Mouse (Mus musculus): ENCODE results near the gene Cacna2d3. TPM values are rescaled to one million over a fixed set of nuclear protein-coding genes. Genes with fewer than 3 reads are reported as not detected.

Gene Cacna2d3
- polyA plus RNA-seq, 1 experiment from 2014 or later: not detected

GRCm38 (mm10) chr14:29727596-29727995 is 5.9 kb upstream of the Cacna2d3 start:
- Histone ChIP-seq H3K27ac (ENCODE audit: low read depth) (no peak overlapping the region), H3K4me3 (ENCODE audit: low read depth, low read length) (no peak overlapping the region), H3K36me3 (replicated peaks; ENCODE audit: insufficient read depth, low read length) (no peaks in the 10 kb centered on the region), H3K9ac (replicated peaks) (no peak overlapping the region), H3K9me3 (ENCODE audit: low read length) (no peaks in the 10 kb centered on the region), H3K4me2 (ENCODE audit: low read depth, low read length) (no peak overlapping the region), H3K27me3 (ENCODE audit: insufficient read depth, low read length) (peaks cover 29% of the 10 kb centered on the region), H3K4me1 (ENCODE audit: insufficient read depth) (no peaks in the 10 kb centered on the region)
- ATAC-seq (no peak), DNase-seq (no peak)
- 75% methylated on average over 9 of the region's 9 CpGs for WGBS (ENCODE audit: insufficient replicate concordance)
- no peak for TF ChIP-seq CTCF (IDR thresholded peaks at IDR 0.05; ENCODE audit: low read depth)
- no peak for TF ChIP-seq EP300 (IDR thresholded peaks at IDR 0.05; ENCODE audit: low read depth)

GRCm38 (mm10) chr14:29723267-29723666 is 1.6 kb upstream of the Cacna2d3 start:
- no peak for DNase-seq
- Histone ChIP-seq H3K4me2 (ENCODE audit: low read depth, low read length) (no peak overlapping the region), H3K27ac (ENCODE audit: low read depth) (no peak overlapping the region), H3K4me1 (ENCODE audit: insufficient read depth) (peaks cover 4% of the 10 kb centered on the region), H3K36me3 (replicated peaks; ENCODE audit: insufficient read depth, low read length) (no peaks in the 10 kb centered on the region), H3K9me3 (ENCODE audit: low read length) (no peaks in the 10 kb centered on the region), H3K9ac (replicated peaks) (no peak overlapping the region), H3K27me3 (ENCODE audit: insufficient read depth, low read length) (peaks cover 68% of the 10 kb centered on the region), H3K4me3 (ENCODE audit: low read depth, low read length) (no peak overlapping the region)
- no peak for ATAC-seq
- 9% methylated on average over 10 of the region's 10 CpGs for WGBS (ENCODE audit: insufficient replicate concordance)
- TF ChIP-seq EP300 (IDR thresholded peaks at IDR 0.05; ENCODE audit: low read depth) (no peak), CTCF (IDR thresholded peaks at IDR 0.05; ENCODE audit: low read depth) (no peak)

GRCm38 (mm10) chr14:29722386-29723221 is 940 bp upstream of the Cacna2d3 start:
- no peak overlapping the region for H3K9ac ChIP-seq (replicated peaks)
- no peaks in the 10 kb centered on the region for H3K36me3 ChIP-seq (replicated peaks; ENCODE audit: insufficient read depth, low read length)
- WGBS (ENCODE audit: insufficient replicate concordance): 1% methylated on average over 67 of the region's 76 CpGs
- TF ChIP-seq EP300 (IDR thresholded peaks at IDR 0.05; ENCODE audit: low read depth) (no peak), CTCF (IDR thresholded peaks at IDR 0.05; ENCODE audit: low read depth) (no peak)
- H3K4me1 ChIP-seq (ENCODE audit: insufficient read depth): peaks cover 4% of the 10 kb centered on the region
- peak overlapping the region; percentile 40 for H3K4me3 ChIP-seq (ENCODE audit: low read depth, low read length)
- ATAC-seq (no peak), DNase-seq (no peak)
- H3K9me3 ChIP-seq (ENCODE audit: low read length): no peaks in the 10 kb centered on the region
- peaks cover 71% of the 10 kb centered on the region for H3K27me3 ChIP-seq (ENCODE audit: insufficient read depth, low read length)
- no peak overlapping the region for H3K27ac ChIP-seq (ENCODE audit: low read depth)
- peak overlapping the region; percentile 68 for H3K4me2 ChIP-seq (ENCODE audit: low read depth, low read length)

- H3K9me3 ChIP-seq (ENCODE audit: low read length): no peaks in the 10 kb centered on the region
- WGBS (ENCODE audit: insufficient replicate concordance): 2% methylated on average over 11 of the region's 11 CpGs
- H3K4me3 ChIP-seq (ENCODE audit: low read depth, low read length): 0 out of 2 replicates have a peak overlapping the region, but pooled peaks have one; percentile 40
- H3K4me2 ChIP-seq (ENCODE audit: low read depth, low read length): no peak overlapping the region
- TF ChIP-seq EP300 (IDR thresholded peaks at IDR 0.05; ENCODE audit: low read depth) (no peak), CTCF (IDR thresholded peaks at IDR 0.05; ENCODE audit: low read depth) (no peak)
- no peak overlapping the region for H3K9ac ChIP-seq (replicated peaks)
- H3K27me3 ChIP-seq (ENCODE audit: insufficient read depth, low read length): peaks cover 76% of the 10 kb centered on the region
- no peak for ATAC-seq
- no peak for DNase-seq
- no peaks in the 10 kb centered on the region for H3K36me3 ChIP-seq (replicated peaks; ENCODE audit: insufficient read depth, low read length)
- H3K4me1 ChIP-seq (ENCODE audit: insufficient read depth): peaks cover 4% of the 10 kb centered on the region
- no peak overlapping the region for H3K27ac ChIP-seq (ENCODE audit: low read depth)
Measured at GRCm38 (mm10) chr14:29721131-29721487, 555 bp downstream of the Cacna2d3 start.

- ATAC-seq (no peak), DNase-seq (no peak)
- 4% methylated on average over 17 of the region's 17 CpGs for WGBS (ENCODE audit: insufficient replicate concordance)
- H3K36me3 ChIP-seq (replicated peaks; ENCODE audit: insufficient read depth, low read length): no peaks in the 10 kb centered on the region
- no peak overlapping the region for H3K9ac ChIP-seq (replicated peaks)
- H3K9me3 ChIP-seq (ENCODE audit: low read length): no peaks in the 10 kb centered on the region
- H3K27ac ChIP-seq (ENCODE audit: low read depth): no peak overlapping the region
- H3K4me2 ChIP-seq (ENCODE audit: low read depth, low read length): no peak overlapping the region
- H3K4me3 ChIP-seq (ENCODE audit: low read depth, low read length): no peak overlapping the region
- TF ChIP-seq EP300 (IDR thresholded peaks at IDR 0.05; ENCODE audit: low read depth): no peak
- no peak for TF ChIP-seq CTCF (IDR thresholded peaks at IDR 0.05; ENCODE audit: low read depth)
- peaks cover 71% of the 10 kb centered on the region for H3K27me3 ChIP-seq (ENCODE audit: insufficient read depth, low read length)
- H3K4me1 ChIP-seq (ENCODE audit: insufficient read depth): peaks cover 4% of the 10 kb centered on the region
Measured at GRCm38 (mm10) chr14:29720334-29720911, 1.2 kb downstream of the Cacna2d3 start.

- H3K36me3 ChIP-seq (replicated peaks; ENCODE audit: insufficient read depth, low read length): no peaks in the 10 kb centered on the region
- TF ChIP-seq CTCF (IDR thresholded peaks at IDR 0.05; ENCODE audit: low read depth): no peak
- no peak for TF ChIP-seq EP300 (IDR thresholded peaks at IDR 0.05; ENCODE audit: low read depth)
- H3K9me3 ChIP-seq (ENCODE audit: low read length): no peaks in the 10 kb centered on the region
- H3K4me2 ChIP-seq (ENCODE audit: low read depth, low read length): no peak overlapping the region
- no peak overlapping the region for H3K9ac ChIP-seq (replicated peaks)
- H3K27ac ChIP-seq (ENCODE audit: low read depth): no peak overlapping the region
- H3K4me3 ChIP-seq (ENCODE audit: low read depth, low read length): no peak overlapping the region
- ATAC-seq (no peak), DNase-seq (no peak)
- peaks cover 6% of the 10 kb centered on the region; the same call in 1 of the 2 replicates for H3K27me3 ChIP-seq (ENCODE audit: insufficient read depth, low read length)
- 61% methylated on average over 3 of the region's 3 CpGs for WGBS (ENCODE audit: insufficient replicate concordance)
- H3K4me1 ChIP-seq (ENCODE audit: insufficient read depth): no peaks in the 10 kb centered on the region
Measured at GRCm38 (mm10) chr14:29712621-29713020, 9.0 kb downstream of the Cacna2d3 start.

Measured in liver, postnatal 0 days (tissue).